Mouse (Mus musculus) bone marrow, adult 2 months (tissue): ENCODE data around the gene Sucnr1.
"Not testable (repeated sequence)": the region's sequence is repeated elsewhere in the genome, so short reads cannot be mapped to it uniquely, and the experiment has no call there.

ENCODE experiments used
- CTCF ChIP-seq: fragments of 200-500 bp; IDR thresholded peaks from 2 replicates; pipeline ENCODE4 v1.5.1; 2011; ENCODE audit warnings: low read length, control low read depth; ENCODE audit not compliant: control insufficient read depth, insufficient read depth
- POLR2A ChIP-seq: fragments of 200-500 bp; IDR thresholded peaks from 2 replicates; pipeline ENCODE4 v1.6.1; 2011; ENCODE audit warnings: low read depth, mild to moderate bottlenecking, control low read depth, low read length, borderline replicate concordance; ENCODE audit not compliant: control insufficient read depth

DNA sequence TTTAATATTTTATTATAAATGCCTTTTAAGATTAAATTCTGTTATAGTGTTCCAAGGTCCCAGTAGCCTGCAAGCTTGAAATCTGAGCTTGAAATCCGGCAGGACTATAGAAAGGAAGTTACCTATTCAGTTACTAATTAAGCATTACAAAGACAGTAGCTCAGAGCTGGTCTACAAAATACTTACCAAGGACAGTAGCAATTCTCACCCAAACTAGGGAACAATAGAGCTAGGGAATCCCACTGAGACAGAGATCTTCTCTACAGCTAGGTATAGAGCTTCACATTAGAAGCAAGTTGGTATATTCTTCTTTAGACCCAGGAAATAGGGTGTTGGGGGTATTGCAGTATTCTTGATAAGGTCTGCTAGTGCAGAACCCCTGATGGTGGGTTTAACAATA is 24.8 kb downstream of the Sucnr1 start:
- TF ChIP-seq CTCF, POLR2A: not testable (repeated sequence)
